Mouse (Mus musculus): ENCODE measurements around the gene Ndel1. TPM values are rescaled to one million over a fixed set of nuclear protein-coding genes. Genes with fewer than 3 reads are reported as not detected.
A peak's percentile ranks its signal among the peaks of the same experiment; 100 is the strongest.

Ndel1 gene
- 47.8 and 53.9 TPM in 2 replicates for polyA plus RNA-seq (2014; fragmentation: Nextera tagmentation; extraction: Ambion mirVana)

- no peak within 1 kb of the TSS for H3K4me3 ChIP-seq (ENCODE audit: low read depth, low read length)
- no peaks in the 10 kb centered on the region for H3K27me3 ChIP-seq (replicated peaks; ENCODE audit: control insufficient read depth, insufficient read depth, low read length)
- H3K9ac ChIP-seq (ENCODE audit: low read depth, low read length): no peak within 1 kb of the TSS
- WGBS: 49% methylated on average over 6 of the region's 6 CpGs
- ATAC-seq (replicated peaks; ENCODE audit: low FRiP score) (no peak), DNase-seq (ENCODE audit: low spot score) (no peak)
- H3K4me2 ChIP-seq: no peak within 1 kb of the TSS
- H3K27ac ChIP-seq (ENCODE audit: low read depth, low read length): 0 out of 2 replicates have a peak within 1 kb of the TSS, but pooled peaks have one; percentile 10
- 0 out of 2 replicates have a peak, but pooled peaks cover 3% of the 10 kb centered on the region for H3K4me1 ChIP-seq (replicated peaks; ENCODE audit: control insufficient read depth, insufficient read depth, low read length)
- no peaks in the 10 kb centered on the region for H3K9me3 ChIP-seq (ENCODE audit: control insufficient read depth, low read length)
- H3K36me3 ChIP-seq (ENCODE audit: control insufficient read depth, insufficient read depth, low read length): no peaks in the 10 kb centered on the region
These were observed at the start of gene Ndel1 for GRCm38 (mm10) chr11:68871748-68872147. TSS of gene Ndel1 (minus strand) at chr11:68871858.

DNA sequence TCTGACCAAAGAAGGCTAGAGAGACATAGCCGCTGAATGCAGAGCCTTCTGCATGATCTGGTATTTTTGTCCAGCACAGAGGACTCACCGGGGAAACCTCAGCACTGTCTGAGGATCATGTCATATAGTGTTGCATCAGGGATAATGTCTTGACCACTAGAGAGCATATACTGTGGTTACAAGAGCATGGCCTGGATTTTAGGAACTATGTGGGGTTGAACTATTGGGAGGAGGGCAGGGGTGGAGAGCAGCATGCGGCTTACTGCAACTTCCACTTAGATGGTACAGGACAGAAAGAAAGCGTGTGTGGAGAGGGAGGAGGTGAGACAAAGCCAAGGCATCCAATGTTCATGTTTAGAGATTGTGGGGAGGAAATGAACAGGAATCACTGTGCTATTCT, 42.9 kb upstream of the Ndel1 start:
- no peak overlapping the region for H3K4me2 ChIP-seq
- H3K36me3 ChIP-seq (ENCODE audit: control insufficient read depth, insufficient read depth, low read length): no peaks in the 10 kb centered on the region
- WGBS: 86% methylated on average over 4 of the region's 4 CpGs
- no peak overlapping the region for H3K27ac ChIP-seq (ENCODE audit: low read depth, low read length)
- H3K9ac ChIP-seq (ENCODE audit: low read depth, low read length): no peak overlapping the region
- DNase-seq (ENCODE audit: low spot score): no peak
- no peaks in the 10 kb centered on the region for H3K4me1 ChIP-seq (replicated peaks; ENCODE audit: control insufficient read depth, insufficient read depth, low read length)
- no peak overlapping the region for H3K4me3 ChIP-seq (ENCODE audit: low read depth, low read length)
- H3K9me3 ChIP-seq (ENCODE audit: control insufficient read depth, low read length): no peaks in the 10 kb centered on the region
- peaks cover 3% of the 10 kb centered on the region; the same call in 1 of the 2 replicates for H3K27me3 ChIP-seq (replicated peaks; ENCODE audit: control insufficient read depth, insufficient read depth, low read length)
- ATAC-seq (replicated peaks; ENCODE audit: low FRiP score): no peak

- Histone ChIP-seq H3K4me2 (no peak overlapping the region), H3K9ac (ENCODE audit: low read depth, low read length) (no peak overlapping the region), H3K27me3 (replicated peaks; ENCODE audit: control insufficient read depth, insufficient read depth, low read length) (peaks cover 3% of the 10 kb centered on the region; the same call in 1 of the 2 replicates), H3K27ac (ENCODE audit: low read depth, low read length) (peak overlapping the region; percentile 9; the same call in 1 of the 2 replicates), H3K4me1 (replicated peaks; ENCODE audit: control insufficient read depth, insufficient read depth, low read length) (no peaks in the 10 kb centered on the region), H3K9me3 (ENCODE audit: control insufficient read depth, low read length) (no peaks in the 10 kb centered on the region), H3K4me3 (ENCODE audit: low read depth, low read length) (no peak overlapping the region), H3K36me3 (ENCODE audit: control insufficient read depth, insufficient read depth, low read length) (peaks cover 4% of the 10 kb centered on the region; the same call in 1 of the 2 replicates)
- 35% methylated on average over 14 of the region's 14 CpGs for WGBS
- ATAC-seq (replicated peaks; ENCODE audit: low FRiP score) (no peak), DNase-seq (ENCODE audit: low spot score) (no peak)
These were observed 40.0 kb upstream of the Ndel1 start for GRCm38 (mm10) chr11:68911531-68912177.

- no peak for ATAC-seq (replicated peaks; ENCODE audit: low FRiP score)
- Histone ChIP-seq H3K9ac (ENCODE audit: low read depth, low read length) (no peak overlapping the region), H3K4me3 (ENCODE audit: low read depth, low read length) (no peak overlapping the region), H3K27ac (ENCODE audit: low read depth, low read length) (no peak overlapping the region), H3K4me1 (replicated peaks; ENCODE audit: control insufficient read depth, insufficient read depth, low read length) (no peaks in the 10 kb centered on the region), H3K27me3 (replicated peaks; ENCODE audit: control insufficient read depth, insufficient read depth, low read length) (peaks cover 3% of the 10 kb centered on the region; the same call in 1 of the 2 replicates), H3K4me2 (no peak overlapping the region), H3K36me3 (ENCODE audit: control insufficient read depth, insufficient read depth, low read length) (peaks cover 29% of the 10 kb centered on the region), H3K9me3 (ENCODE audit: control insufficient read depth, low read length) (no peaks in the 10 kb centered on the region)
- WGBS: 63% methylated on average over 7 of the region's 7 CpGs
- no peak for DNase-seq (ENCODE audit: low spot score)
These were observed 37.3 kb upstream of the Ndel1 start for GRCm38 (mm10) chr11:68908846-68909503.

- Histone ChIP-seq H3K27me3 (replicated peaks; ENCODE audit: control insufficient read depth, insufficient read depth, low read length) (peaks cover 3% of the 10 kb centered on the region; the same call in 1 of the 2 replicates), H3K9ac (ENCODE audit: low read depth, low read length) (no peak overlapping the region), H3K36me3 (ENCODE audit: control insufficient read depth, insufficient read depth, low read length) (peaks cover 45% of the 10 kb centered on the region), H3K27ac (ENCODE audit: low read depth, low read length) (no peak overlapping the region), H3K4me1 (replicated peaks; ENCODE audit: control insufficient read depth, insufficient read depth, low read length) (peaks cover 12% of the 10 kb centered on the region), H3K9me3 (ENCODE audit: control insufficient read depth, low read length) (no peaks in the 10 kb centered on the region), H3K4me2 (no peak overlapping the region), H3K4me3 (ENCODE audit: low read depth, low read length) (no peak overlapping the region)
- WGBS: 75% methylated on average over 3 of the region's 3 CpGs
- ATAC-seq (replicated peaks; ENCODE audit: low FRiP score) (no peak), DNase-seq (ENCODE audit: low spot score) (no peak)
These were observed 35.6 kb upstream of the Ndel1 start for GRCm38 (mm10) chr11:68907251-68907650.

DNA sequence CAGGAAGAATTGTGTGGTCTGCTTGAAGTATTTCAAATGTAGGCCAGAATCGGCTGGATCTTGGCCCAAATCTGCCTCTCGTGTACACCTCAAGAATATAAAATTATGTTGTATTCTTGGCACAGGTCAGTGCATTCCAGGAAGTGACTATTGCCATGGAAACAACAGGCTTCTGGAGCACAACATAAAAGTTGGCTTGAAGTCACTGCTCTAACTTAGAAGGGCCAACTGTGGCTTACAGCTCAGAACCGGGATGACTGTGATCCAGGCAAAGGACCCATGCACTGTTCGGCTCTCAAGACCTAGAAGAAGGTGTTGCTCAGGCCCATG, 34.8 kb upstream of the Ndel1 start:
- Histone ChIP-seq H3K4me1 (replicated peaks; ENCODE audit: control insufficient read depth, insufficient read depth, low read length) (peaks cover 12% of the 10 kb centered on the region), H3K9me3 (ENCODE audit: control insufficient read depth, low read length) (no peaks in the 10 kb centered on the region), H3K27ac (ENCODE audit: low read depth, low read length) (no peak overlapping the region), H3K36me3 (ENCODE audit: control insufficient read depth, insufficient read depth, low read length) (peaks cover 45% of the 10 kb centered on the region), H3K4me2 (no peak overlapping the region), H3K9ac (ENCODE audit: low read depth, low read length) (no peak overlapping the region), H3K27me3 (replicated peaks; ENCODE audit: control insufficient read depth, insufficient read depth, low read length) (no peaks in the 10 kb centered on the region), H3K4me3 (ENCODE audit: low read depth, low read length) (no peak overlapping the region)
- DNase-seq (ENCODE audit: low spot score): no peak
- WGBS: 82% methylated on average over 4 of the region's 4 CpGs
- ATAC-seq (replicated peaks; ENCODE audit: low FRiP score): no peak

- DNase-seq (ENCODE audit: low spot score) (no peak), ATAC-seq (replicated peaks; ENCODE audit: low FRiP score) (no peak)
- Histone ChIP-seq H3K9me3 (ENCODE audit: control insufficient read depth, low read length) (no peaks in the 10 kb centered on the region), H3K36me3 (ENCODE audit: control insufficient read depth, insufficient read depth, low read length) (peaks cover 45% of the 10 kb centered on the region), H3K27me3 (replicated peaks; ENCODE audit: control insufficient read depth, insufficient read depth, low read length) (no peaks in the 10 kb centered on the region), H3K4me1 (replicated peaks; ENCODE audit: control insufficient read depth, insufficient read depth, low read length) (peaks cover 12% of the 10 kb centered on the region), H3K4me3 (ENCODE audit: low read depth, low read length) (no peak overlapping the region), H3K4me2 (no peak overlapping the region), H3K9ac (ENCODE audit: low read depth, low read length) (no peak overlapping the region), H3K27ac (ENCODE audit: low read depth, low read length) (no peak overlapping the region)
- 82% methylated on average over 9 of the region's 9 CpGs for WGBS
These were observed 34.2 kb upstream of the Ndel1 start for GRCm38 (mm10) chr11:68905665-68906460.

GRCm38 (mm10) chr11:68905138-68905531, 33.5 kb upstream of the Ndel1 start:
- peaks cover 45% of the 10 kb centered on the region for H3K36me3 ChIP-seq (ENCODE audit: control insufficient read depth, insufficient read depth, low read length)
- no peak overlapping the region for H3K4me2 ChIP-seq
- DNase-seq (ENCODE audit: low spot score) (no peak), ATAC-seq (replicated peaks; ENCODE audit: low FRiP score) (no peak)
- WGBS: 78% methylated on average over 3 of the region's 3 CpGs
- no peaks in the 10 kb centered on the region for H3K9me3 ChIP-seq (ENCODE audit: control insufficient read depth, low read length)
- peaks cover 12% of the 10 kb centered on the region for H3K4me1 ChIP-seq (replicated peaks; ENCODE audit: control insufficient read depth, insufficient read depth, low read length)
- H3K4me3 ChIP-seq (ENCODE audit: low read depth, low read length): no peak overlapping the region
- H3K9ac ChIP-seq (ENCODE audit: low read depth, low read length): no peak overlapping the region
- no peaks in the 10 kb centered on the region for H3K27me3 ChIP-seq (replicated peaks; ENCODE audit: control insufficient read depth, insufficient read depth, low read length)
- no peak overlapping the region for H3K27ac ChIP-seq (ENCODE audit: low read depth, low read length)
